Mouse (Mus musculus): ENCODE measurements around the gene Nfix.

Gene Nfix

GRCm38 (mm10) chr8:84798446-84799135, 1.6 kb downstream of the Nfix start:
- no peak for DNase-seq (ENCODE audit: low spot score in 2 of 2)

- no peak for DNase-seq (ENCODE audit: low spot score in 2 of 2)
Measured at GRCm38 (mm10) chr8:84797971-84798370, 2.2 kb downstream of the Nfix start.

- DNase-seq (ENCODE audit: low spot score in 2 of 2): no peak
Measured at GRCm38 (mm10) chr8:84797256-84797797, 2.8 kb downstream of the Nfix start.

GRCm38 (mm10) chr8:84794486-84794885, 5.7 kb downstream of the Nfix start:
- DNase-seq (ENCODE audit: low spot score in 2 of 2): no peak

- no peak for DNase-seq (ENCODE audit: low spot score in 2 of 2)
Measured at GRCm38 (mm10) chr8:84793791-84794485, 6.2 kb downstream of the Nfix start.

GRCm38 (mm10) chr8:84793134-84793533, 7.0 kb downstream of the Nfix start:
- no peak for DNase-seq (ENCODE audit: low spot score in 2 of 2)

GRCm38 (mm10) chr8:84792429-84792947, 7.7 kb downstream of the Nfix start:
- no peak for DNase-seq (ENCODE audit: low spot score in 2 of 2)

- no peak for DNase-seq (ENCODE audit: low spot score in 2 of 2)
Measured at GRCm38 (mm10) chr8:84790537-84790936, 9.6 kb downstream of the Nfix start.

- DNase-seq (ENCODE audit: low spot score in 2 of 2): no peak
Measured at GRCm38 (mm10) chr8:84789855-84790486, 10.2 kb downstream of the Nfix start.

GRCm38 (mm10) chr8:84789345-84789744, 10.8 kb downstream of the Nfix start:
- no peak for DNase-seq (ENCODE audit: low spot score in 2 of 2)

GRCm38 (mm10) chr8:84788896-84789295, 11.2 kb downstream of the Nfix start:
- no peak for DNase-seq (ENCODE audit: low spot score in 2 of 2)

GRCm38 (mm10) chr8:84787523-84788302, 12.4 kb downstream of the Nfix start:
- DNase-seq (ENCODE audit: low spot score in 2 of 2): no peak

GRCm38 (mm10) chr8:84786801-84787467, 13.2 kb downstream of the Nfix start:
- DNase-seq (ENCODE audit: low spot score in 2 of 2): no peak

- no peak for DNase-seq (ENCODE audit: low spot score in 2 of 2)
Measured at GRCm38 (mm10) chr8:84785756-84786677, 14.1 kb downstream of the Nfix start.

GRCm38 (mm10) chr8:84785506-84785755, 14.7 kb downstream of the Nfix start:
- no peak for DNase-seq (ENCODE audit: low spot score in 2 of 2)

GRCm38 (mm10) chr8:84784681-84785505, 15.3 kb downstream of the Nfix start:
- no peak for DNase-seq (ENCODE audit: low spot score in 2 of 2)

GRCm38 (mm10) chr8:84783919-84784581, 16.1 kb downstream of the Nfix start:
- DNase-seq (ENCODE audit: low spot score in 2 of 2): no peak

- DNase-seq (ENCODE audit: low spot score in 2 of 2): no peak
Measured at GRCm38 (mm10) chr8:84783198-84783918, 16.8 kb downstream of the Nfix start.
